Mouse (Mus musculus): ENCODE results near the gene Ccp110.

- TF ChIP-seq MAX (IDR thresholded peaks at IDR 0.05) (no peak), CTCF (IDR thresholded peaks at IDR 0.05; ENCODE audit: control insufficient read depth, insufficient read depth, insufficient read length) (no peak)
Observed at GRCm38 (mm10) chr7:118769655-118770054, 57.3 kb downstream of the Ccp110 start.

All from C2C12 (cell line).